Mouse (Mus musculus): Measurements from ENCODE around the gene Coro1c.

The Coro1c gene

DNA sequence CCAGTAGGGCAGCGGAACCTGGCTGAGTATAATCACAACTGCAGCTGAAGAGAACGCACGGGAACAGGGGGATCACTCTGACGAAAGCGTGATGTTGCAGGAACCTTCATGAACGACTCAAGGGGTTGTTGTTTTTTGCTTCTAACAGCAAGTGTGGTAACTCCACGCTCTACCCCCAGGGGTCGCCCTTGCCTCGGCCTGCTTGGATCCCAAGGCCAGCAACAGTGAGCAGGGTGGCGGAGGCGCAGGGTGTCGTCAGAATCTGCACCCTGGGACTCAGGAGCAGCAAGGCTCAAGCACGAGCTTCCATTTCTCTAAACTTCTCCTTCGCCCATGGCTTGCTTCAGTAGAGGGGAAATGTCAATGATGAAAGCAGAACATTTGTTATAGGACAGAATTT lies 54.1 kb downstream of the Coro1c start:
- DNase-seq, result peak; percentile 77

DNA sequence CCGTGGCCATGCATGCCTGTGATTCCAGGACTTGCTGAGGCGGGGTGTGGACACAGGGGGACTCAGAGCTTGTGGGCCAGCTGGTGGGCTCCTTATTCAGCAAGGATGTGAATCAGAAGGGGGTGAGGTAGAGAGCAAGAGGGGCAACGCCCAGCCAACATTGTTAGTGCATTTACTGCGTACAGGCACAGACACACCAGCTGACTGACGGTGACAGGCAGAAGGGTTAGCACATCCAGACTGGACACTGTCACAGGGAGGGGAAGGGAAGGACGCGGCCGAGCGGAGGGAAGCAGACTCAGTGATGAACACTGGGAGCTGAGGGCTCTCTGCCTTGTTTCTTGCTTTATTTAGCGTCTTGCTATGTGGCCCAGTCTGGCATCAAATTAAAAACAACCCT lies 55.0 kb downstream of the Coro1c start:
- DNase-seq, result no peak

DNA sequence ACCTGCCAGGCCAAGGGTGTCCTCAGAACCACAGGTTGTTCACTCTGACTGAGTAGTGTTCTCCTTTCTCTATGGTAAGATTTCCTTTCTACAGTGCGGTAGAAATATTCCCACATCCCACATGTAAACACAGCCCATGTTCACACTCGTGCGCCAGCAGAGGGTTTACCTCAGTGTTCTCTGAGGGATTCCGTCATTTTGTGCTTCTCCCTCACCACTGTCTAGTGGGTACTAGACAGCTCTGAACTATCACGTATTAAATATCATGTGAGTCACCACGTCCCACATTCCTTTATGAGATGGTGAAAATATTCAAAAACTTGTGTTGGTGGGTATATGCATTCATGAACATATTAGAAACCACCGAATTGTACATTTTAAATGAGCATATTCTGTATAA lies 56.1 kb downstream of the Coro1c start:
- DNase-seq, result no peak

DNA sequence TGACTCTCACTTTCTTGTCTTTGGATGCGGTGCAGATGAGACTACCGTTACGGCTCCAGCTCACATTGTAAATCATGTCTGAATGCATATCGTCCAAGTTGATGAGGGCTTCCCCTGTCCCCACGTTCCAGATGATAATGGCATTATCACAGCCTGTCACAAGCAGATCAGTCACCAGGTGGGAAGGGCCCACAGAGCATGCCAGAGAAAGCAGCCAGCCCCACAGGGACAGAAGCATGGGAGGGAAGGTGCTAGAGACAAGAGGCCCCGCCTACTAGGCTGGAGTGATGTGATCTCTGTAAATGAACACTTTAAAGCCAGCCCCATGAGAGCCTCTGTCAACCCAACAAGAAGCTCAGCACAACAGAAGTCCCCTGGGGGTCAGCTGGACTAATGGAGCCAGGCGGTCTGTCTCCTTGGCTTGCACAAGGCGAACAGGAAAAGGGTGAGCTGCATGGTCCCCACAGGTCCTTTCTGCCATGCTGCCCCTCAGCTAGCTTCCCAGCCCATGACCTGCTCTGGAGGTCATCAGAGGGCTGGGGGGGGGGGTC lies 57.8 kb downstream of the Coro1c start:
- no peak for DNase-seq

DNA sequence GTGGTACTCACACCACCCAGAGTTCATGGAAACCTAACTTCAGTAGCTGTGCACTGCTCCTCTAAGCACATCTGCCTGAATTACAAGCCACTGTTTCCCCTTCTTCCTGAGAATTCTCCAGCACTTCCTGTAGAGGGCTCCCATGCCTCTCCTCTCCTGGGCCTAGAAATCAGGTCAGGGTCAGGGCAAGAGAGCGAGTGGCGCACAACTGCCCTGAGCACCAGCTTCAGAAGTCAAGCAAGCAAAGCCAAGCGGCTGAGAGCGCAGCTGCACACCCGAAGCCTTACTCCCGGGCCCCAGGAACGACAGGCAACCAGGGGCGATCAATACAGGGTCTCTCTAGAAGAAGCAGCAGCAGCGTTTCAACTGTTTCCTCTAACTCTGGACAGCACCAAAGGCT lies 60.9 kb downstream of the Coro1c start:
- no peak for DNase-seq

DNA sequence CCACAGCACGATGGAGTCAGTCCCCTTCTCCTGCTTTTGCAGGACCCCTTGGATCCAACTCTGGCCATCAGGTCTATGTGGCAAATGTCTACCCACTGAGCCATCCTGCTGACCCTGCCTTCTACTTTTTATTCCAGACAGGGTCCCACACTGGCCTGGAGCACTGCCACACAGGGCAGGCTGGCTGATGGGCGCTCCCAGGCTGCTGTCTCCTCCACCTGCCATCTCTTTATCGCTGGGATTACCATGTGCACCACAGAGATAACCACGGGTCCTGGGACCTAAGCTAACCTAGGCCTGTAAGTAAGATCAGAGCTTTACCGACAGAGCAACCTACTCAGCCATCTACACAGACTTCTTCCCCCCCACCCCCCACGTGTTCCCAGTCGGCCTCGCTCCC lies 61.9 kb downstream of the Coro1c start:
- DNase-seq, result no peak

DNA sequence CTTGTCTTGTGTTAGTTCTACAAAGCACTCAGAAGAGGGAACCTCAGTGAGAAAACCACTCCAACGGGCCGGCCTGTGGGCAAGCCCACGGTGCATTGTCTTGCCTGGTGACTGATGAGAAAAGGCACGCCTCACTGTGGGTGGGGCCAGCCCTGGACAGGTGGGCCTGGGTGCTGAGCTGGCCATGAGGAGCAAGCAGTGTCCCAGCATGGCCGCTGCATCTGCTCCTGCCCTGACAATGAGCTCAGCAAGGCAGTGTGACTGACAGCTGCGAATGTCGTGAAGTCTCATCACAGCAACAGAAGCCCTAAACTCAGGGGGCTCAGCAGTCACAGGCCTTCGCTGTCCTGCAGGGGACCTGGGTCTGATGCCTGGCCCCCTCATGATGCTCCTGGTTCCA lies 62.9 kb downstream of the Coro1c start:
- no peak for DNase-seq

DNA sequence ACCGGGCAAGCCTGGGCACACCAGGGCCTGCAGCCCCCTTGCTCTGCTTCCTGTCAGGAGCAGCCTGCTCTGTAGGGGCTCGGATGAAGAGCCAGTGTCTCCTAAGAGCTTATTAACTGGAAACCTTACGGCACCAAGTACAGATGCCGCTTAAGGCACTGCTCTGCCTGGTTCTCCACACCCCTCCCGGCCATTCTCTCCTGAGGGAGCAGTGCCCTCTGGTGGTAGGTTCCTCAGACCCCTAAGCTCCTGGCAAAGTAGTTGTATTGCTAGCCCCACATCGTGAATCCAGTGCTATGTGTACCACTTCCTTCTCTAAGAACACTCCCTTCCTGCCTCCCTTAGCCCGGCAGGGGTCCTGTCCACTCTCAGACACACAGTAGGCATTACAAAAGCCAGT lies 63.8 kb downstream of the Coro1c start:
- DNase-seq, result peak; percentile 69

DNA sequence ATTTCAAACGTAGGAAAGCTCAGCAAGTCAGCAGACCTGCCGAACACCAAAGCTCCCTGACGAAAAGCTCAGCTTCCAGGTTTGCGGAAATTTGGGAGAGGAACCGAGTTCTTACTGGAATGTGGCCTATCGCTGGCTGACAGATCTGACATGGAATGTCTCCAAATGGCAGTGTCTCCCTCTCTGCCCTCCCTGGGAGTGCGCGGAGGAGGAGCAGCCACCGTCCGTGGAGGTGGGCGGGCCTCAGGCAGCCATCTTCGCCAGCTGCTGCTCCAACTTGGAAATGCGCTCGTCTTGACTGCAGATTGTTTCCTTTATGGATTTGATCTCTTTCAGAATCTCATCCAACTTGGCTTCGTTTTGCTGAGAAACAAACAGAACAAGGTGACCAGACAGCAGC lies 64.5 kb downstream of the Coro1c start:
- peak; percentile 59 for DNase-seq

DNA sequence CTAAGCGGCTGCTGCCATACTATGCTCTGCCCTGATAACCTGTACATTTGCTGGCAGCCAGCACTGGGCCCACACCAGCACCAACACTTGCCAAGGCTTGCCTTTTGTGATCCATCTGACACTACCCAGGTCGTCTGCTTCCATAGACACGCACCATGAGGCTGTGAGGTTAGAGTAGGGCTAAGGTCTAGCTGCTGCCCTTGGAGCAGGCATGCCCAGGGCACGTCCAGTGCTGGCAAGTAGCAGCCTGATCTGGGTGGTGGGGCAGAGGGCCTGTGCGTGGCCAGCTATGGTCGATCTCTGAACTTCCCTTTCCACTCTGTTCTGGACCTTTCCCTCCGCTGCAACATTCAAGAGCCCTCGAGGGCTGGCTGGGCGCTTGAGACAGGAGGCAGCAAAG lies 65.7 kb downstream of the Coro1c start:
- DNase-seq, result no peak

DNA sequence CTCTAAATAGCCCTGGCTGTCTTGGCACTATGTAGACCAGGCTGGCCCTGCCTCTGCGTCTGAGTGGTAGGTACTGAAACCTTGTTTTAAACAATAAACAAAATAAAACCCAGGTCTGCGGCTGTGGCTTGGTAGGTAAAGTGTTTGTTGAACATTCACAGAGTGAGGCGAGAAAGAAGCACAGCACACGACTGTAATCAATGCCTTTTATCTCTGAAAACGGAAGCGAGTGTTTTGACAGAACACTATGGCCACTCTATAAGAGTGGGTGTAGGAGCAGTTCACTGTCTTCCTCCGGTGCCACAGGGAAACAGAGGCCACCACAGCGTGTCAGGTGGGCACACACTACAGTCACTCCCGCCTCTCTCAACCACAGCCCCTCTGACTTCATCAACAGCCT lies 66.3 kb downstream of the Coro1c start:
- DNase-seq, result no peak

DNA sequence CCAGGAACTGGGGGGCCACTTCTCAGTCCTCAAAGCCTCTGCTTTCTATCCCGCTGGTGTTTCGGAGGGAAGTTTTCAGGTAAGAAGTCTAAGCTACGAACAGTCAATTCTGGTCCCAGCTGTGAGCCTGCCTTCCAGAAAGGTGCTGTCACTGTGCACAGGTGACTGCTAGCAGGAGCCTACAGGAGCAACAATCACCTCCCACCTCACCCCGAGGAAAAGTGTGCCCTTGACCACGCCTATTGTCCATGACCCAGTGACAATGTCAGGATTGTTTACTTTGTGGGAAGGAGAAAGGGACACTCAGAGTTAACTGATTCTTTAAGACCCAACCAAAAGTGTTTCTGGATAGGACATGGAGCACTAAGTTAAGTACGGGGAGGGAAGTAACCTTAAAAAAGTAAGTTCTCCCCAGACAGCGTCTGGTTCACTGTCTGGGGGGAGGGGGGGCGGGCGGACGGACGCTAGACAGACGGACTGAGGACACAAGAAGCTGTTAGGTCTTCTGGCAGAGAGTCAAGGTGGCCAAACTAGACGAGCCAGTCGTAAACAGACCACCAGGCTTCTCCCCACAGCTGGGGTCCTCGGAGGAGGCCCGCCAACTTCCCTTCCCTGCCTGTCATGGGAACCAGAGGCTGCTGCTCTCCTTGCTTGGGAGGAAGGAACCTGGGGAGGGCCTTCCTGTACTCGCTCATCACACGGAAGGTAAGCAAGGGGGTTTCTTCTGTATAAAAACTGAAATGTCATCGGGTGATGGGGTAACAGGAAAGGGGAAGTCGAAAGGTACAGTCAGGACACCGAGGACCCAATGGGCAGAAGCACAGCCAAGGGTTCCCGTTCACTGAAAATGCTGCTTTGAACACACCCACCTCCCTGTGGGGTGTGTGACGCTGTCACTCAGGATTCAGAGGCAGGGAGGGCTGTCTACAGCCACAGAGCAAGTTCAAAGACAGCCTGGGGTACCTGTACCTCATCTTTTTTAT lies 67.0 kb downstream of the Coro1c start:
- no peak for DNase-seq

DNA sequence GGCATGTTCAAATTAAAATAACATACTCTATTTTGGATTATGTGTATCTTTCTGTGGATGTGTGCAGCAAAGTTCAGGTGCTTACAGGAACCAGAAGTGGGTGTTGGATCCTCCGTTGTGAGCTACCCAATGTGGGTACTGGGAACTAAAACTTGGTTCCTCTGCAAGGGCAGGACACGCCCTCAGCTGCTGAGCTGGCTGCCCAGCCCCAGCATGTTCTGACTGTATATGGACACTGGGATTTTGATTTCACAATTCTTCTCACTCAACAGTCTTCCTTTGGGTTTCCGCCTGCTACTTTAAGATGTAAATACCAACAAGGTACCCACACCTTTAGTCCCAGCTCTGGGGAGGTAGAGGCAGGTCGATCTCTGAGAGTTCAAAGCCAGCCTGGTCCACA lies 68.1 kb downstream of the Coro1c start:
- no peak for DNase-seq

DNA sequence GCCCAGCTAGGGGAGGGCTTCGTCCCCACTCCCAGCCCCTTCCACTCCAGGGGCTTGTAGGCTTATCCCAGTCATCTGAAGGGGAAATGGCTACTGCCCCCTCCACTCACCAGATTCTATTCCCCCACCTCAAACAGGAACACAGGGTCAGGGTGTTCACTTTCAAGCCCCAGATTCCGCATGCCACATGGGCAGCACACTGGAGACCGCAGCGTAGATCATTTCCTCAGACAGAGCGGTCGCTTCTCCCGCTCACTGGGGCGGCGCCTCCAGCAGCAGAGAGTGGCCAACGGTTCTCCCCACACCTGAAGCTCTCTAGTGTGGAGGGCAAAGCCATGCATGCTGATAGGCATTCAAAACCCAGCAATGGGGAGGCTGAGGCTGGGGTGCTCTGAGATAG lies 71.6 kb downstream of the Coro1c start:
- no peak for DNase-seq

DNA sequence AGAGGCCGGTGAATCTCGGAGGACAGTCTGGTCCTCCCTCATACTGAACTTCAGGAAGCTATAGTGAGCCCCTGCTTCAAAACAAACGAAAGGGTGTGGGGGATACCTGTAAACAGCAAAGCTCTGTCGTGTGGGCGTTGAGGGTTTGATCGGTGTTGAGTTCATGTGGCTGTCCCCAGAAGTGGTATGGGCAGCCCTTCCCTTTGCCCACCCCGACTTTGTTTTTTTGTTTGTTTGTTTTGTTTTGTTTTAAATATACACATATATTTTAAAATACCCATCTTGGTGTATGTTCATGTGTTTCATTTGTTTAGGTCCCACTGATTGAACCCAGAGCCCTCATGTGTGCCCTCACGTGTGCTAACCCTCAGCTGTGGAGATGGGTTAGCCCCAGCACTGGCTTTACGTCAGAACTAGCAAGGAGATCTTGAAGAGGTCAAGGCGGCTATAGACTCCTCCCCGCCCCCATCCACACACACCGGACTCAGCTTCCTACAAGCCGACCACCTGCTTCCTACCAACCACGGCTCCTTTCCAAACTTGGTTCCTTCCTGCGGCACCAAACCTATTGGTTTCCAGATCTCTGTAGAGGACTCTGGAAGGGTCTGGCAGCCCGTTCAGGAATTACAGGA lies 75.1 kb downstream of the Coro1c start:
- no peak for DNase-seq

DNA sequence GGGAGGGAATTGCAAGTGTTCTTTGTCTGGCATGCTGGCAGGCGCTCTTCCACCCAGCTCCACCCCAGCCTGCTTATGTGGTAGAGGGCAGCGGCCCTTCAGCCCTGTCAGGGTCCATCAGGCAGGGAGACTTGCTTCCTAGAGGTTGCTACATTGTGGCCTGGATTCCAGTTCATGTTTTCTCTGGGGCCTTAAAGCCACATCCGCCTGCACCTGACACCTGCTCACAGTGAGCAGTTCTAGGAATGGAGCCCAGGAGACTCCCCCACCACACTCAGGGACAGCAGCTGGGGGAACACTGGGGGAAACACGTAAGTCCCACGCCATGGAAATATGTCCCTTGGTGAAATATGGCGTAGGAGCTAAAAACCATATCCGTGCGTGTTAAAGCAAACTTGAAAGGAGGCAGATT lies 76.1 kb downstream of the Coro1c start, which contains the start of gene Selplg:
Gene Selplg (minus strand): TSS at position 155 of the 412 bp plus-strand sequence.
- DNase-seq, result no peak

DNA sequence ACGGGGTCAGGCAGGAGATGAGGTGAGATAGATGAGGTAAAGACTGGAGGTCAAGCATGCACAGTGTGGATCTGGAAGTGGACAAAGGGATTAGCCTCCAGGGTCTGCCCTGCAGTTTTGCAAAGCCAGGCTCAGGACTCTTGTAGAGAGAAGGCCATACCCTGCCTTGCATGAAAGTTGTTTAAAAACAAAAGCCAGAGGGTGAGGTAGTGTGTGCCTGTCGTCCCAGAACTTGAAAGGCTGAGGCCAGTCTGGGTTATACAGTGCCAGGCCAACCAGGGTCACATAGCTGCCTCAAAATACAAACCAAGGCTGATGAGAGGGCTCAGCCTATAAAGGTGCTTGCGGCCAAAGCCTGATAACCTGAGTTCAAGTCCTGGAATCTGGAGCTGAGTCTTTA lies 76.8 kb downstream of the Coro1c start:
- DNase-seq, result no peak

DNA sequence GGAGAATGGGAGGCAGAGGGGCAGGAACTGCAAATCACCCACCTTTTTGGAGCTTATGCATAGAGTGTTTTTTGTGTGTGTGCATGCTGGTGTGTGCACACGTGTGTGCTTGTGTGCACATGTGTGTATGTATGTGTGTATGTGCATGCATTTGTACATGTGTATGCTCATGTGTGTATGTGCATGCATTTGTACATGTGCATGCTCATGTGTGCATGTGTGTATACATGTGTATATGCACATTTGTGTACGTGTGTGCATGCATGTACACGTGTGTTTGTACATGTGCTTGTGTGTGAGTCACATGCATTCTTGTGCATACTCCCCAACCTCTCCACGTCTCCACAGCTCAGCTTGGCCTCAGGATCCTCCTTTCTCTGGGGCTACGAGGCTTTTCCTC lies 77.8 kb downstream of the Coro1c start:
- DNase-seq, result no peak

DNA sequence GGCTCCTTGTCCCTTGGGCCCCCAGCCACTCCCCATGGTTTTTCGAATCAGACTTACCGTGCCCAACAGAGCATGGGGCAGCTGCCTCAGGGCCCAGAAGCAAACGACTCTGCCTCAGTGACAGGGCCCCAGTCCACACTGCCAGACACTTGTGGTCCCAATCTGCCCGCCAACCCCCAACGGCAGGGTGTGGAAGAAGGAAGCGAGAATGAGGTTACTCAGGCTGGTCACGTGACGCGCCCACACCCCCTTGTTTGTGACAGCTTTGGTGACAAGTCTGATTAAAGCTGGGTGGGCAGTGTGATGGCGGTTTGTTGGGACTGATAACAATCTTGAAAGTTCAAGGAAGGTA lies 78.3 kb downstream of the Coro1c start:
- DNase-seq, result no peak

DNA sequence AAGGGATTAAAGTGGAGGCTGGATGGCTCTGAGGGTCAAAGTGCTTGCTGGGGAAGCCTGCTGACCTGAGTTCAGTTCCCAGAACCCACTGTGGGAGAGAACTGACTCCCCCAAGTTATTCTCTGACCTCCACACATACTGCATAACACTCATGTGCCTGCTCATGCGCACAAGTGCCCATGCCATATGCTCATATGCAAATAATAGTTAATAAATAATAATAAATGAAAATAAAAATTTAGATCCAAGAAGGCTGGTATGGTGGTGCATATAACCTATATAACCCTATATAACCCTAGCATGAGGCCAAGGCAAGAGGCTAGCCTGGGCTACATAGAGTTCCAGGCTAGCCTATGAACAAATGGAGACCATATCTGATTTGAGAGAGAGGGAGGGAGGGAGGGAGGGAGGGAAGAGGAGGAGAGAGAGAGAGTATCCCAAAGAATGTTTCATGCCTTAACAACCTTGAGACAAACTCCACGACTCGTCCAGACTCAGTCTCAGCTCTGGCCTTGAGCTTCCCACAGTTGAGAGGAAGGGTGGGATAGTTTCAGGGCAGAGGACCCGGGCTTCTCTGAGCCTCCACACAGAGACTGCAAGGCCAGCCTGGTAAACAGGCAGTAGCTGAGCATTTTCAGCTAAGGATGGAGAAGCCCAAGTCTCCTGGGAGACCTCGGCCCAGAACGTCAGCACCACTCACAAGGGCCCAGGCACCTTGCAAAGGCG lies 78.8 kb downstream of the Coro1c start:
- no peak for DNase-seq

DNA sequence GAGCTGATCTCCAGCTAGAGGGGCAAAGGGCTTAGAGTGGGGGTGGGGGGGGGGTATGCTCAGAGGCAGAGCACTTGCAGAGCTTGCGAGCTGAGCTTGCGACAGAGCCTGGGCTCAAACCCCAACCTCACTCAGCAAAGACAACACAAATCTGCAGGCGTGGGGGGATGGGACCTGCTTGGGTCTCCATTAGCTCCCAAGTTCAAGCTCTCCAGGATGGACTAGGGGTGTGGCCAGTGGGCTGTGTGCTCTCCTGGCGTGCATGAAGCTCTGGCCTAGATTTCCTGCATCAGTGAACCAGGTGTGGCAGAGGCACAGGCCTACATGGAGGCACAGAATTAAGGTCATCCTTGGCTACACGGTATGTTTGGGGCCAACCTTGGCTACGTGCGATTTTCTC lies 80.1 kb downstream of the Coro1c start:
- no peak for DNase-seq

DNA sequence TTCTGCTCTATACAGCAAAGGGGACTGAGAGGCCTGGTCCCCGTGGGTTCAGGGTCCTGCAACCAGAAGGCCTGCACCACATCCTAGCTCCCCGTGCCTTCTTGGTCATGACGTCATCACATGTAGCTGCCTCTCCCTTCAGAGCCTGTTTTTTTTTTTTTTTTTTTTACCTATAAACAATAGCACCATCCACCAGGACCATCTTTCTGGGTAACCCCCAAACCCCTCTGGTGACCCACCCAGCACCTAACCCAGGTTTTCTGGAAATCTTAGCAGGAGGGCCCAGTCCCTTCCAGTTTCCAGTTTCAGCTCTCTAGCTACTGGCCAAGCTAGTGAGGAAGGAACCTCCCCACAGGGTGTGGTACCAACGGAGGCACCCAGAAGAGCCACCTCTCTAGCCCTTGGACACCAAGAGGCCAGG lies 80.6 kb downstream of the Coro1c start:
- DNase-seq, result no peak

DNA sequence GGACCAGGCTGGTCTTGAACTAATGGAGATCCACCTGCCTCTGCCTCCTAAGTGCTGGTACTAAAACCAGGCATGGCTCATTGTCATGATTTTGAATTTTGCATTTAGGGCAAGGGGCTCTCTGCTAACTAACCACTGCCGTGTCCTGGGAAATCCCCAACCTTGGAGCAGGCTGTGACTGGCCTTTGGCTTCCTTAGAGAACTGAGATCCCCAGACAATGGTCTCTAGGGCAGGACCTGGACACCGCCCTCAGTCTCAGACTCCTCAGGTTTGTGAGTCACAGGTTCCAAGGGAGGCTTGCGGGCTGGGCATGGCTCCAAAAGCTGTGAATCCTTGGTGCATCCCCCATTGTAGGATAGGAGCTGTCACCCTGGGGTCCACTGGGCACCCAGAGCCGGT lies 81.9 kb downstream of the Coro1c start:
- no peak for DNase-seq

Data from right cerebral cortex, adult 18-20 months (tissue).